Mouse (Mus musculus) adrenal gland, postnatal 14 days (tissue): Measurements from ENCODE around the gene Mgea5. TPM values are rescaled to one million over a fixed set of nuclear protein-coding genes. Genes with fewer than 3 reads are reported as not detected.

ENCODE experiments used
- DNase-seq: peaks from one replicate; pipeline ENCODE4 v3.0.0; 2021; ENCODE audit warnings: mixed read lengths
- total RNA-seq: library from RNA; stranded (reverse); gene quantifications from 2 replicates; pipeline ENCODE4 v1.2.3, GENCODE M21; 2021

Gene Mgea5
- total RNA-seq, 1 experiment from 2014 or later, result 71.8 TPM

DNA sequence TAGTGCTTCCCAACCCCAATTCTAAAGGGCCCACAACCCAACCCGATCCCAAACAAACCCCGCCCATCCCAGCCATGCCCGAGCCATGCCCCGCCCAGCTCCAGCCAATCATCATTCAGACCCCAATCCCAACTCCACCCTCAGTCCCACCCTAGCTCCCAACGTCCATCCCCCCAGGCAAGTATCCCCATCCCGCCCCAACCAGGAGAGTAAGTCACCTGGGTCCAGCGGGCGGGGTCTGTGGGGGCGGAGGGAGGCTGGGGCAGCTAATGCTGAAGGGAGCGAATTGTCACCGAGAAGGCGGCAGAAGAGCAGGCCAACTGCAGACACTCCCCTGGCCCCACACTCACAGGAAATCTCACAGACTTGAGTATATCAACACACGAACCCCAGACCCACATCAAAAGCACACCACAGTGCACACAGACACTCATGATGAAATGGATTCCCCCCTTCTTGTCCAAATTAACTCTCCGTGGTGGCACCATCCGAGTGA is 12.5 kb upstream of the Mgea5 start:
- DNase-seq, result peak; percentile 46

DNA sequence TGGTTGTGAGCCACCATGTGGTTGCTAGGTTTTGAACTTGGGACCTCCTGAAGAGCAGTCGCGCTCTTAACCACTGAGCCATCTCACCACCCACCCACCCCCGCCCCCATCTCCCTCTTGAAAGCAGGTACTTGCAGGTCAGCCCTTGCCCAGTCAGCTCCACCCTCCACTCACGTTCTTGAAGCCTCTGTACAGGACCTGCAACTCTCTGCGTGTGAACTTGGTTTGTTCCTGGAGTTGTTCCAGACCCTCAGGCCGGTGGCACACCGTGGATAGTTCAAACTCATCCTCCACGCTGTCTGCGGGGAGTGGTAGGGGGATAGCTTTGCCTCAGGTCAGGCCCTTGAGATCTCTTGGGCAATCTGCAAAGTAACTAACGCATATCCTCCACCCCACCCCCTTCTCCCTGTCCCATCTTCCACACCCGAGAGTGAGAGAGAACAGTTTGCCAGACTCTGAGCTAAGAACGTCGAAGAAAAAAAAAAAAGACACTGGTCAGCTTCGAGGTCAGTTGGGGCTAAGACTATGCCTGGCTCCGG is 11.8 kb upstream of the Mgea5 start:
- no peak for DNase-seq

DNA sequence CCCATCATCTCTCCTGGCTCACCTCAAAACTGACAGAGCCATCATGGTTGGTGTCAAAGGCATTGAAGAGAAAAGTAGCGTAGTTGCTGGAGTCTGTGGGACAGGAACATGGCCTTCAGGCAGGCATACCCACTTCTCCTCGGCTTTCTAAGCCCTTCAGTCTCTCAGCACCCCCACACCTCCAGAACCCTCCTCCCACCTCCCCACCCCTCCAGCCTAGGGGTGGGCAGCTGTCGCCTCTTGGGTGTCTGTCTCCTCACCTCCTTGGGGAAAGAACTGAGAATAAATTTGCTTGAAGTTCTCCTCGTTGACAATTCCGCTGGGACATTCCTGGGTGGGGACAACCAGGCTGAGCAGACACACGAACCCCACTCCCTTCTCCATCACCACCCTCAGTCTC is 11.1 kb upstream of the Mgea5 start:
- DNase-seq, result no peak

DNA sequence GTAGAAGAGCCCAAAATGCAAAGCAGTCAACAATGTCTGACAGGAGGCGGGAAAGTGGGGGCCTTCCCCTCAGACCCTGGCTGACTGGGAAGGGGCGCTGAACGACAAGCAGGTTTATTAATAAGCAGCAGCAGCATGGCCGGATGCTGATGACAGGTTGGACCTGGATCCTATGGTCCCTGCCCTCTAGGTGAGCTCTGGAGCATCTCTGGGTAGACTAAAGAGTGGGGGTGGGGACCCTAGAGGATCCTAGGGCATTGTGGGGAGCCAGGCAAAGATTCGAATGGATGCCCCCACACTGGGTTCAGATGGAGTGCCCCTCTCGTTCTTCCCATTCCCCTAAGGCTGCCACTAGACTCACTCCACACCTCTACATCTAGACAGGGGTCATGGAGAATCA is 8.8 kb upstream of the Mgea5 start:
- no peak for DNase-seq

DNA sequence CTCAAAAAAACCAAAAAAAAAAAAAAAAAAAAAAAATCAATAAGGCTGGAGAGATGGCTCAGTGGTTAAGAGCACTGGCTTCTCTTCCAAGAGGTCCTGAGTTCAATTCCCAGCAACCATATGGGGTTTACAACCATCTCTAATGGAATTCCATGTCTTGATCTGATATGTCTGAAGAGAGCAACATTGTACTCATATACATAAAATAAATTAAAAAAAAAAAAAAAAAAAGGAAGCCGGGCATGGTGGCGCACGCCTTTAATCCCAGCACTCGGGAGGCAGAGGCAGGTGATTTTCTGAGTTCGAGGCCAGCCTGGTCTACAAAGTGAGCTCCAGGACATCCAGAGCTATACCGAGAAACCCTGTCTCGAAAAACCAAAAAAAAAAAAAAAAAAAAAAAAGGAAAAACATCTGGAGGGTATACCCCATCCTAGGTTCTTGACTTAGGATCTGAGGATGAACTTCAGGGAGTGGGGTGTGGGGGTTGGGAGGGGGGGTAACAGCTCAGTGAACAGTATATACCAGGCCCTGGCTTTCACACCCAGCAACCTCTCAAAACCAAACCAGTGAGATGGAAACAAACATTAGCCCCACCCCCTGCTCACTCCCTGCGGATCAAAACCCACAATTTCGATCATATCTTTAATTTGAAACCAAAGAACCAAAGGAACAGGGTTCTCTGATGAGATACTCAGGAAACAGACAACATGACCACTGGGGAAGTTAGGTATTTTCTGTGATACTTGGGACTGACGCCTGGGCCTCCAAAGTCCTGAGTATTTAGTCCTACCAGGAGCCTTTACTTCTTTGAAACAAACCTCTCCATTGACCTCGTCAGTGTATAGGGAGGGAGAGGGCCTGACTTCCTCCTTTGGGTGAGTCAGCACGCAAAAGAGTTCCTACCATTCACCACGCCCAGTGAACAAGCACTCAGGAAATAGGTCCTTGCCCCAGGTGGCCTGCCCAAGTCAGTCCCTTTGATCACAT is 6.5 kb upstream of the Mgea5 start:
- no peak for DNase-seq

DNA sequence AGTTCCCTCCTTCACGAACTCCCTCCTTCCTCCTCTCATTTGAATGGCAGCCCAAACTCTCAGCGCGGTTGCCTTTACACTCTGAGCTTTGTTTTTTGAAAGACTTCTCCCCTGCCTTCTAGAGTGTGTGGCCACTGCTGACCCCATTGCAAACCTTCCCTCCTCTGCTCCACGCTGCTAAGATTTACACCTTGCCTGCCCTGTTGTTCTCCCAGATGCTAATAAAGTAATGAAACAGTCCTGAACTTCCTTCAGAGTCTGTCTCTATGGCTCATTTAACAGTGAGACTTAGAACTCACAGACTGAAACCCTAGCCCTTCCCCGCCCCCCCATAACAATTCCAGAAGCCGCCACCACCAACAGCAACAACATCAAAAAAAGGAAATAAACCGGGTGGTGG is 5.7 kb upstream of the Mgea5 start:
- DNase-seq, result no peak

DNA sequence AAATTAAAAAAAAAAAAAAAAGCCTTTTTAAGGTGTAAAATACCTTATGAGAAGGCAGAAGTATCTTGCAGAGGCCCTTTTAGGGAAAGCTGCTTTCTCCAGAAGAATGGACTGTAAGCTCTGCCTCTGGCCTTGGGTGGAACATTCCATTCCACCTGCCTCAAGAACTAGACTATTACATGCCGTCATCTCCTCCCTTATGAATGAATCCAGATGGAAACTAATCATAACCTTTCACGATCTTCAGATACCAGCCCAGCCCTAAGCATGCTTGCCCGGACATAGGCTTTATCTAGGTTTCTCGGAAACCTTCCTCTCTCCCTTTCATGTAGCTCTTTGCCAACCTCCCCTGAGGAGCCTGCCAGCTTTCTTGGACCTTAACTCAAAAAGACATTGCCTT is 4.7 kb upstream of the Mgea5 start:
- no peak for DNase-seq

DNA sequence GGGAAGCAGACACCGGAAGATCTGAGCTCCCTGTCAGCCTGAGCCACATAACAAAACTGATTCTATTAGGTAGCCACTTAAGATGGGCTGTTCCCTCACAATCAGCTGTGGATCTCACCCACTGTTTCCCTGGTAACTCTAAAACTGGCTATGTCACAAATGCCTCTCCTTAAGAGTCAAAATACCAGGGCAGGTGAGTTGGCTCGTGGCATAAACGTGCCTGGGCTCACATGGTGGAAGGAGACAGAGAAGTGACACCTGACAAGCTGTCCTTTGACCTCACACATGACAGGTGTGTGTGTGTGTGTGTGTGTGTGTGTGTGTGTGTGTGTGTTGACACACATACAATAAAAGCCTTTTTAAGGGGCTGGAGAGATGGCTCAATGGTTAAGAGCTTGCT is 3.8 kb upstream of the Mgea5 start:
- no peak for DNase-seq

DNA sequence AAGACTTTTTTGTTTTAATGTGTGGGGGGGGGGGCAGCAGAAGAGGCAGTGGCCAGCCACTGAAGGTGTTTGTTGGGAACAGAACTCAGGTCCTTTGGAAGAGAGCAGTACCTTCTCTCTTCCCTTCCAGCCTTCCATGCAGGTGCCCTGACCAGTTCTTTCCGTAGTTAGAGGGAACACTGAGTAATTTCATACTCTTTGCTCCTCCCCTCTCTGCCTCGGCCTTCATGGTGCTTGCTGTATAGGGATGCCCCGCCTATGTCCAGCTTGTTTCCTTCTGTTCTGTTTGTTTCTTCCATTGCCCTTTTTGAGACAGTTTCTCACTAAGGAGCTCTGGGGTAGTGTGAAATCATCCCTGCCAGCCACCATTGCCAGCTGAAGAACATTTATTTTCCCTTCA is 1.8 kb upstream of the Mgea5 start:
- no peak for DNase-seq

DNA sequence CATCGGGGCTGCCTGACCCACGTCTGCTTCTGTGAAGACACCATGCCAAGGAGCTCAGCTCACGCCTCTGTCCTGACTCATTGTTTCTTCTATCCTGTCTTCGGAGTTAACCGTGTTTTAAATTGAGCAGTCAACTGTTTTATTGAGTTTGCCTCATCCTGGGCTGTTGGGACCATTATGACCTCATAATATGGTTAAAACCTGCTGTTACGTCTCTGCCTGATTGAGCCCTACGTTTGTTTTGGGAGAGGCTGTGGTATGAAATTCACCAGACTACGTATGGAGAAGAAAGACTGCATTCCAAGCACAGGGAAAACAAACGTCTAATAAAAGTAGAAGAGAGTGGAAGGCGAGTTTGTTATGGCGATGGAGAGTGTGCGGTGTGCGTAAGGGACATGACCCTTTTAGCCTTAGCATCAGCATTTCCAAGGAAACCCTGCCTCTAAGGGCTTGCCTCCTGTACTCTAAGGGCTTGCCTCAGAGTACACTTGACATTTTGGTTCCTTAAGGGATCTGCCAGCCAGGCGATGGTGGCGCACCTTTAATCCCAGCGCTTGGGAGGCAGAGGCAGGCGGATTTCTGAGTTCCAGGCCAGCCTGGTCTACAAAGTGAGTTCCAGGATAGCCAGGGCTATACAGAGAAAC is 418 bp upstream of the Mgea5 start:
- no peak for DNase-seq

DNA sequence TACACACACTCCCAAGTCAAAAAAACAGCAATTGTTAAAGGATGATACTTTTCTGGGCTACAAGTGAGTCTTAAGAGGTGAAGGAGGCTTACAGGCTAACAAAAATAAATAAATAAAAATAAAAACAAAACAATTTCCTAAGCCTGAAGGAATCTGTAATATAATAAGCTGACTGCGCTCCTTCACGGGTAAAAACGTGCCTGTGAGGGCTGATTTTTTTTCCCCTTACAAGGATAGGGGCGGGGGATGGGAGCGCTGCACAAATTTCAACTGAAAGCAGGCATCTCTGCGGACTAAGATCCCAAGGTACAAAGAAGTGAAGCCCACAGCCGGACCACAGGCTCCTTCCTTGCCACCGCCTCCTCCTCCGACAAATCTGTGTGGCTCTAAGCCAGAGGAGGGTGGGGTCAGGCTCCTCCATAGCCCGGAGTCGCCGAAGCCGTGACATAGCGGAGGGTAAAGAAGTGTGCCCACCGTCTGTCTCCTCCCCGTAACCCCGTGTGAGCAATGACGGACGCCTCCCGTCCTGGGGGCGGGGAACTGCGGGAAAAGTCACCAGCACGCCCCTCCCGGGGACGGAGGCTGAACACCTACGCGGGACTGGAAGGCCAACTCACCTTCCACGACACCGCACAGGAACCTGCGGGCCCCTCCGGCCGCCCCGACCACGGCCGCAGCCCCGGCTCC is 1.2 kb downstream of the Mgea5 start:
- DNase-seq, result peak; percentile 87

DNA sequence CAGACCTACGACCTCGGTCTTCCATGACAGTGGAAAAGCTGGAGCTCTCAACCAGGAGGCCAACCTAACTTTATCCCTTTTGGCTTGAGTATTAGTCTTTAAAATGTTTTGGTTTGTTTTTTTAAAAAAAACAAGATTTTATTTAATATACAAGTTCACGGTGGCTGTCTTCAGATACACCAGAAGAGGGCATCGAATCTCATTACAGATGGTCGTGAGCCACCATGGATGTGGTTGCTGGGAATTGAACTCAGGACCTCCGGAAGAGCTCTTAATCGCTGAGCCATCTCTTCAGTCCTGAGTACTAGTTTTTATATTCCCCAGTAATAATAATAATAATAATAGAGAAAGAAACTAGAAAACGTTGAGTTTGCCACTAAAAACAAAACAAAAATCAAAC is 2.0 kb downstream of the Mgea5 start:
- DNase-seq, result no peak

DNA sequence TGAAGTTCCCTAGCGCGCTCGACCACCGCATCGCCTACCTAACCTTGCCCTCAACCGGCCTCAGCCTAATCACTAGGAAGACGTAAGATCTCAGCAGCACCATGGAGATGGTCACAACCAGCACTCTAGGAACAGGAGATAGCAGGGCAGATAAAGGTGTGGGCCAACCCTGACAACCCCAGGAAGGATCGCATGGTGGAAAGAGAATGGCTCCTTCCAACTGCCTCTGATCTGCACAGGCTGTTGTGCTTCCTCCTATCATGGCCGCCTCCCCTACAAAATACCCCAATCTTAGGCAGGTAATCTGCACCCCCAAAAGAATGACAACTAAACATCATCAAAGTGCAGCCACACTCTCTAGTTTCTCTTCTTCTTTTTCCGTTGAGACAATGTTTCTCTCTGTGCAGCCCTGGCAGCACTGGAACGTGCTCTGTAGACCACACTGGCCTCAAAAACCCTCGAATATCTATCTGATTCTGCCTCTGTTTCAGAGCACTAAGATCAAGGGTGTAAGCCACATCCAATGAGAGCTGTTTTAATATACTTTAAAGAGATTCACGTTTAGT is 3.2 kb downstream of the Mgea5 start:
- DNase-seq, result no peak

DNA sequence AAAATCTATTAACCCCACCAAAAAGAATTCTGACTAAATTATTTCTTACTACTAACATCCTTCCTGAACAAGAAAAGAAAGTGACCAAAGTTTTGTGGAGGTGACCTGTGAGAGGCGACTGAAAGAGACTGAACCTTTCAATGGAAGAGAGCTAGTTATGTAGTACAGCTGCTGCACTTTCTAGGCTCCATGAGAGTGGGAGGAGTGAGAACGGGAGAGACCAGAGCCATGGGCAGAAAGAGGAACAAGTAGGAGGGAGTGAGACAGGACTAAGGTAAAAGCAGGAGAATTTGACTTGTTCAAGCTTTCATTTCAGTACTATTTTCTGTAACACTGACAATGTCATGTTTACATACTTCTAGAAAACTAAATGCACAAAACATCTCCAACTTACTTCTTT is 8.2 kb downstream of the Mgea5 start:
- no peak for DNase-seq

DNA sequence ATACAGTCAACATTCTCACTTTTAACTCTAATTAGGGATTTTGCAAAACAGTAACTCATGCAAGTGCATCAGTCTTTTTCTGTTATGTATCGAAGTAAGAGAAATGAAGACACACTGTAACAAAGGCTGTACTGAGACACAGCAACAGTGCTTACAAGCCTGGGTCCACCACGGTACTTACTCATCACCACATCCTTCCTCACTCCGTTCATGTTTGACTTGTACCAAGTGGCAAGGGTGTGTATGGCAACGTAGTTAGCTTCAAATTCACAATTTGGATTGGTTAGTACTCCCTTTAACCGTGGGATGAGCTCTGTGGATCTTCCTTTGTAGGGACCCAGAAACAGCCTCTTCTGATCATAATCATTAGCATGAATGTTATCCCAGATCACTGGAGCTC is 12.1 kb downstream of the Mgea5 start:
- no peak for DNase-seq

DNA sequence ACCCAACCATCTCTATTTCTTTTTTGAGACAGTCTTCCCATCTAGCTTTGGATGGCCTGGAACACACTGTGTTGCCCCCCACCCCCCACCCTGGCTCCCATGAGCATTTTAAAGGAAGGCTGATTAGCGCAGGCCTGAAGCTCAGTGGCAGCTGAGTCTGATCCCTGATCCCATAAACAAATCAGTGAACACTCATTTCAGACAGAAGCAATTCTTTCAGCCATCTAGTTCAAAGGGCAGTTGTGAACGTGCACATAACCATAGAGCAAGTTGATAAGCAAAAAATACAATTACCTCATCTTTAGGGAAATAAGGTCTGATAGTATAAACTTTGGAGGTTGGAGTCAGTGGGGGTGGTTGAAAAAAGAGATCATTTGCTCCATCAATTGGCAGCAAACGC is 22.8 kb downstream of the Mgea5 start:
- no peak for DNase-seq

DNA sequence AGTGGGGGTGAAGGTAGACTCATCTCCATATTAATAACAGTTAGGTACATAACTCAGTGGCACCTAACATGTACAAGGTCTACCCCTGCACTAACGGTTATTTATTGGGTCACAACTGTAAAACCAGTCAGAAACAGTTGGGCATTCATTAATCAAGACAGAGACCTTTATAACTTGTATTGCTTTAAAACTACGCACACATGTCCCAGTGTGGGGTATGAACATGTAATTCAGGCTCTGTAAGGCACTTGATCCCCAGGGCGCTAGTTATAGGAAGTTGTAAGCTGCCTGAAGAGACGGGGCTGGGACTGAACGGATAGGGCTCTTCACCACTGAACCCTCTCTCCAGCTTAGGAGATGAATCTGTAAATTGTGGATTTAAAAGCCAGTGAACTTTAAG is 25.0 kb downstream of the Mgea5 start:
- DNase-seq, result no peak

DNA sequence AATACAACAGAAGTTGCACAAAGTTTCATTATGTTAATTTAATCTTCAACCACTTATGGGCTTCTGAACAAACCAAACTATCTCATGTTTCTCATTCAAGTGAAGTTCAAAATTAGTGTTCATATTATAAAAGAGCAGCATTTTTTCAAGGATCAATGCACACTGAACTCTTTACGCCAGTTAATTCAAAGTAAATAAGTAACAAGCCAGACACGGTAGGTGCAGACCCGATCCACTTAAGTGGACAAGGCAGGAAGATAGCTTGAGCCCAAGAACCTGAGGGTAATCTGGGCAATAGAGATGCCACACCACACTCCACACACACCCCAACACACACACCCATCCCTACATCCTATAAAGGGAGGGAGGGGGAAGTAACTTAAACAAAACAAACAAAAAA is 30.1 kb downstream of the Mgea5 start:
- DNase-seq, result no peak

DNA sequence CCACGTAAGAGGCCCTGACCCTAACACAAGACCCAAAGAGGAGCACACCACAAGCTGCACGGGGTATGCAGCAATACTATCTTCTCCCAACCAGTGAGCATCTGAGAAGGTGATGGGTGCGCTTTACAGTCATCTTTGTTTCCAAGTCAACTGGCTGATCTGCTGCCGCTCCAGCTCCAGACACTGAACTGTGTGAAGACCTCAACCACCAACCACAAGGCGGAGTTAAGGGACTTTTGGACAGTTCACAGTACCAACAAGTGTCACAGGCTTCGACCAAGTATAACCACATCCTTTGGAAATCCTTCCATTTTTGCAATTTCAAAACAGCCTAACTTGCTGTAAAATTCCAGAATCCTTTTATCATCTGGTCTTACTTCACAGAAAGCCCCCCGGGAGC is 31.8 kb downstream of the Mgea5 start:
- DNase-seq, result no peak

DNA sequence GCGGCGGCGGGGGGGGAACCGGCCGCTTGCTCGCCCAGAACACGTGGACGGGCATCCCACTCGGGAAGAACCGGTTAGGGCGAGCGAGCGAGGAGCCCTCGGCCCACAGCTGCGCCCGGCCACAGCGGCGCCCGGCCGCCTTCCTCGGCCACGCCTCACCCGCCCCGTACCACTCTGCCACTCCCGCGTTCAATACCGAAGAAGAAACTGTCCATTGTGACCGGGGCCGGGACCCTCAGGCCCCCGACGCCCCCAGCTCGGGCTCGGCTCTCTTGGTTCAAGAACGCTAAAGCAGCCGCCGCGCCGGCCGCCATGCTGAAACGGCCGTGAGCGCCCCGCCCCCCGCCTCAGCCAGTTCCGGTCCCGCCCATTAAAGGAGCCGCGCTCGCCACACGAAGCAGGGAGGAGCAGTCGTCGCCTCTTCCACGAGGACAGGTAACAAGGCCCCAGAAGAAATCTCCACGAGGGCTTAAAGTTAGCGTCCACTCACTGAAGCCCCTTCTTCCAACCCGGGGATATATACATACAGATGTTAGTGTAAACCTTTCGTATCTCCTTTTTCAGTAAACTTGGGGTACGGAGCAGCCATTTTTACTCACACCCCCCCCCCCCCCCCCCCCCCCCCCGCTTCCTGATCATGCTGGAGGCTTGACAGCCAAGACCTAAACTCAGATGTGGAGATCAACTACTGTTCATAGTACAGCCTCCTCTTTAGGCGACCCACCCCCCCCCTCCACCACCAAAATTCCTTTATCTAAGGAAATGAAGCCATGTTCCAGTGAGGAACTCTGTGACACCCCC is 34.2 kb downstream of the Mgea5 start, which contains the start of gene Npm3:
Gene Npm3, minus strand, starts transcription at position 349 of the 801 bp plus-strand sequence.
- DNase-seq, result peak; percentile 94

DNA sequence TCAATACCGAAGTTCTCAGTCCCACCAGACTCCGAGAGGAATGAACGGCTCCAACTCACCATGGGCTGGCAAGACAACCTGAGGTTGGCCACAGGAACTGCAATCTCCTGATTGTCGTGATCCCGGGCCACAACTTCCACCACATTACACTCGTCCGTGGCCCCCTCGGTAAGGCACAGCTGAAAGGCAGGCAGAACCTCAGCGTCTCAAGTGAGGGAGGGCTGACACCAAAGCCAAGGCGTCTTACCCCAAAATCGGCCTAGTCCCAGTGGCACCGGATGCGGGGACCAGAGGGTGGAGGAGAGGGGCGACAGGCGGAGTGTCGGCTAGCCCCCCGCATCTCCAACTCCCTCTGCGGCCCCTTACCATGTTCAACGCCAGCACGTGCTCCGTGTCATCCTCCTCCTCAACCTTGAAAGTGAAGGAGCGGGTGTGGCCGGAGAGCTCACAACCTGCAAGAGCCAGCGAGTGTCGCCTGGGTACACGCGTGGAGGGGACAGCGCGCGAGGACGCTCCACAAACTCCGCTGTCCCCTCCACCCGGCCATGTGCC is 34.9 kb downstream of the Mgea5 start:
- peak; percentile 32 for DNase-seq
